Mouse (Mus musculus): ENCODE data around the gene Dgki.

Dgki gene

DNA sequence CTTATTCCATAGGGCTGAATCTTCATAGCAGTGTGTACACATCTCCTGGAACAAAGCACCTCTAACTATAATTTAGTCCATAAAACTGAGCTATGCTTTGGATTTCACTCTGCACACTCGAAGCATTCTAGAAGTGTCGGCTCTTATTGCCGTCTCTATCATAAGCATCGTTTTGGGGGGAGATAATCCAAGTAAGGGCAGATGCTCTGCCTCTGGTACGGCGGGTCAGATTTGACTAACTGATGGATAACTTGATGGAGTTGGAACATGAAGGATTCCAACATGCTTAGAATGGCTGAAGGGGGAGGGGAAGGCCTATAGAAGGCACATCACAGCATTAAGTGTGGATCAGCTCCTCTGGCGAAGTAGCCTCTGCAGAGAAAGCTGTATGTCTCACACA lies 242.4 kb downstream of the Dgki start:
- no peak for DNase-seq

- DNase-seq, result no peak
Measured at GRCm38 (mm10) chr6:37055634-37056033, 244.3 kb downstream of the Dgki start.

GRCm38 (mm10) chr6:37055128-37055527 lies 244.9 kb downstream of the Dgki start:
- DNase-seq, result no peak

GRCm38 (mm10) chr6:37054435-37055020 lies 245.5 kb downstream of the Dgki start:
- DNase-seq, result no peak

DNA sequence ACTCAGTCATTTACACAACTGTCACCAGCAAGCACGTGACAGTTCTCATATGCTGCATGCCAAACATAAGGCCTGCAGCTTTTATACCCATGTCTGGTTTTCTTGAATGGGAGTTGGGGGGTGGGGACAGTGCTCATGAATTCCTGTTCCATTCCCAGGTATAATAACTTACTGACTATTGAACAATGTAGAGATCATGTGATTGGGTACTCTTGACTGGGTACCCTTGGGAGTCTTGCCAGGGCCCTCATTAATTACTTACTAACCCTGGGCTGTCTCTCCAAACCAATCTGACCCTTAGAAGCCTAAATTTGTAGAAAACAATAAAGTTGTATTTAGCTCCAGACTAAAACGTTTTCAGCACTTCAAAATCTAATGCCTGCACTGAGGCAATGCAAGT lies 246.6 kb downstream of the Dgki start:
- DNase-seq, result no peak

GRCm38 (mm10) chr6:37051652-37052051 lies 248.3 kb downstream of the Dgki start:
- DNase-seq, result no peak

- no peak for DNase-seq
Measured at GRCm38 (mm10) chr6:37051150-37051549, 248.8 kb downstream of the Dgki start.

DNA sequence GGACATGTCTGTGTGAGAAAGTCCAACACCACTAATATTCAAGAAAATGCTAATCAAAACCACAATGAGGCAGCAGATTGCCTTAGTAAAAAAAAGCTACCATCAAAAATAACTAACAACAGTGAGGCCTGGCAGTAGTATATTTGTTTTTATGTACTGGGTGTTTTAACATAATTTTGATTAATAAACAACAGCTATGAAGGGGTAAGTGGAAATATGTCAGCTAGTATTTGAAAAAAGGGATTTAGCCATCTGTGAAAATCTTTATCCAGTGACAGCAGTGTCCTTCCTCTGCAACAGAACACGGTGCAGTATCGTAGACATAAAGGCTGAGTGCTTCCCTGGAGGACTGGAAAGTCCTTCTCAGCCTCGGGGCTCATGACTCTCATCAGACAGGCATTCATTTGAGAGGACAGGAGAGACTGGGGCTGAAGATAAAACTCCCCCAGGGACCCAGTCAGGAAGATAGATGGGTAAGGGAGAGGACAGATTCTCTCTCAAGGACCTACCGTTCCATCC lies 252.3 kb downstream of the Dgki start:
- no peak for DNase-seq

- DNase-seq, result peak; percentile 58
Measured at GRCm38 (mm10) chr6:37046152-37046788, 253.7 kb downstream of the Dgki start.

DNA sequence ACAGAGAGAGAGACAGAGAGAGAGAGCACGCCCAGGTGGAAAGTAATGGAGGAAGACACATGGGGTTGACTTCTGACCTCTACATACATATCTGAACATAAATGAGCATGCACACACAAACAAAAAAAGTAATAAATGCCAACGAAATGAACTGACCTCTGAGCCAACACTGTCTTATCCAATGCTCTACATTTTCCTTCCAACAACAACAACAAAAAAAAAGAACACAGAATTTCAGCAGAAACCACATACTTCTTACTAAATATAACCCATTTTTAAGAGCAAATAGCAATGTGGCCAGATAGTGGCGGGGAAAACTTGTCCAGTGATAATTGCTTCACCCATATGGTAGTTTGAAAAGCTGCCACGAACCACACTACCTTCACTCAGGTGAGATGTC lies 255.2 kb downstream of the Dgki start:
- DNase-seq, result no peak

DNA sequence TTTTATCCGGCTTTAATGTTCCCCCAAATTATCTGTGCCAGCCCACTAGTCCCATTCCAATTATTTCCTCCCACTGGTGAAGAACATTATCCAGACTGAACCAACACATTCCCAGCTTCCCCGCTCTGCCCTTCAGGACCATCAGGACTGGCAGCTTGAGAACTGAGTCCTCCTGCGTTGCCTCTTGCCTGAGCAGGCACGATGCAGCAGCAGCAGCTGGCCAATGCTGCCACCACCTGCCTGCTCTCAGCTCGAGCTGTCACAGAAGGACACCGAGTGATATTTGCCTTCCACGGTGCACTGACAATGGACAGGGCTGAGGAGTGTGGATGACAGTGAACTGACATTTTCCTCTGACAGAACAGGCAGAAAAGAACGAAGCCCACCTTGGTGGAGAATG lies 261.5 kb downstream of the Dgki start:
- DNase-seq, result peak; percentile 72

GRCm38 (mm10) chr6:37037115-37037908 lies 262.7 kb downstream of the Dgki start:
- DNase-seq, result no peak

DNA sequence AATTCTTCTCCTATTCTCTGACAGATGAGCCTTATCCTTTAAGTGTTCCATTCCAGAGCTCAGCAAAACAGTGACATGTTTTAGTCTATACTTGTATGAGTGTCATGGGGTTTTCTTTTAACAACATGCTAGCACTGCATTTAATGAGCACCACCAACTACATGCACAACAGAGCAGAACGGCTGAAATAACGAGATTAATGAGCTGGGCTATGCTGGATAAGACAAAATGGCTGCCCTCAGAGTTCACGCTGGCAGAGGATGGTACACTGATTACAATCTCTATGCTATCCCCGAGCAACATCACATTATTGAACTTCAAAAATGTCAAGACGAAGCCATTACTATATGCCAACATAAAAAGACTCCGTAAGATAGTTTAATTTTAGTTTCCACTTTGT lies 264.3 kb downstream of the Dgki start:
- no peak for DNase-seq

- no peak for DNase-seq
Measured at GRCm38 (mm10) chr6:37030986-37031385, 269.0 kb downstream of the Dgki start.

DNA sequence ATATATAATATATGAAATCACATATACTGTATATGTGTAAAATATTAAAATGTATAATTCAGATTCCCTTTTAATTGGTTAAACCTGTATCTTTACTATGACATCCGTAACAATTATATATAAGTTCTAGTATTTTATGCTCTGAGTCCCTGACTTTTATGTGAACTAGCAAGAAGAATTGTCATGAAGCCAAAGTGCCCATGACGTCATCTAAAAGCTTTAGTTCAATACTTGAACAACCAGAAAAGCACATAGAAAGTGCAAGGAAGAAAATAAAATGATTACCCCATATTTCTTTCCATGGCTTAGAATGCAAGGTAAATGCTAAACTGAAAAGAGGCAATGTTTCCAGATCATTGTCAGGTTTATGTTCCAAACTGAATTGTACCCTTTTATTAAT lies 269.6 kb downstream of the Dgki start:
- no peak for DNase-seq

DNA sequence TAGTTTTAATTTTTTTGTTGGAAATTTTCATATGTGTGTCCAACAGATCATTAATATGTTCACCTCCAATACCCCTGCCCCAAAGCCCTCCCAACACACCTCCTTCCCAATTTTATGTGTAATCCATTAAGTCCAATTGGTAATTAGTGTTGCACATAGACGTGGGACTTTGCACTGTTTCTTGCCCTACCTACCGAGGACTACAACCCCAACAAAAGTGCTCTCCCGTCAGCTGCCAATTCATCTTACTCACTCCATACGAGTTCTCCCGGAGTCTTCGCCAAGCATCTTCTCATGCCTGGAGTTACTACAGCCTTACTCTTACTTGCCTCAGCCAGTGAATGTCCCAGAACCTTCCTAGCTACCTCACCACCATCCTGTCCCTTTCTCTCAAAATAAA lies 271.1 kb downstream of the Dgki start:
- DNase-seq, result no peak

GRCm38 (mm10) chr6:37028300-37028699 lies 271.7 kb downstream of the Dgki start:
- no peak for DNase-seq

DNA sequence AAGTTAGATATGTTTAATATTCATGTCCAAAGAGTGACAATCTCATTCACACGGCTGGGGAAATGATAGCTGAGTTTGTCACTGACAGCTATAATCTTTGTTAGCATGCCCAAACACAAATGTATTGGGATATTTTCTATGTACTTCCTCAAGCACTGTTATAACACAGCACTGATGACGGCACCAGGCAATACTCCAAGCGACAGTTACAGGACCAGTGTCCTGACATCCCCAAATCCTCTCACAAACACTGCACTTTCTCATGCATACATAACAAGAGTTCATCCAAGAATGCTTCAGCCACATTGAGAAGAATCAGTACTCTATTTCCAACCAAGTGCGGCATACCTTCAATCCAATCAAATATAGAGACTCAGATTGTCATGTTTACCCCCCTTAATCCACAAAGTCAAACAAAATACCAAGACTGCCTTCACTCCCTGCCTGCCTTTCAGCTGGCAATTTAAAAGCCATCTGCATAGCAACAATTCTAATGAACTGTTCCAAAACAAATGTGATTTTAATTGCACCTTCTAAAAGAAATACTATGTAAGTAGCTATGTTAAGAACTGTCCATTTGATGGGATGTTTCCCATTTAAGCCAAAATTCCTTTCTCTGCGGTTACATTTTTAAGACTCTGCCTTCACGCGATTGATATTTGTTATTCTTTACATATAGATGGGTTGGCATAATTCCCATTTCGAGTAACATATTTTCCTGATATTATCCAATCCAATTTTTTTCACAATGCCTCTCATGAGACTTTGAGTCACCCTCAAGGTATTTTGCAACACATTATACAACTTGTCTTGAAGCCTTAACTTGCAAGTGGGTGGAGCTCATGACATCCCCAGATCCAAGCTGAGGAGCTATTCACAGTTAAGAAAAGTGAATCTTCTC lies 273.4 kb downstream of the Dgki start:
- peak; percentile 19 for DNase-seq

GRCm38 (mm10) chr6:37016046-37016445 lies 283.9 kb downstream of the Dgki start:
- no peak for DNase-seq

DNA sequence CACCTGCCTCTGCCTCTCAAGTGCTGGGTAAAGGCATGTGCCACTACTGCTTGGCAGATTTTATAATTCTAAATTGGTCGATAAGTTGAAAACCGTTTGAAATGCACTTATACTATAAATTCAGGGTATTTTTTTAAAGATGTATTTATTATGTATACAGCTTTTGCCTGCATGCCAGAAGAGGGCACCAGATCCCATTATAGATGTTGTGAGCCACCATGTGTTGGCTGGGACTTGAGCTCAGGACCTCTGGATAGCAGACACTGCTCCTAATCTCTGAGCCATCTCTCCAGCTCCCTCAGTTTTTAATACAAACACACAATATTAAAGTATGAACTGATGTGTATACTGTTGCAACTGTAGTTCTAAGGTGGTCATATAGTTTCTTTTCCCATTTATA lies 288.4 kb downstream of the Dgki start:
- DNase-seq, result no peak

DNA sequence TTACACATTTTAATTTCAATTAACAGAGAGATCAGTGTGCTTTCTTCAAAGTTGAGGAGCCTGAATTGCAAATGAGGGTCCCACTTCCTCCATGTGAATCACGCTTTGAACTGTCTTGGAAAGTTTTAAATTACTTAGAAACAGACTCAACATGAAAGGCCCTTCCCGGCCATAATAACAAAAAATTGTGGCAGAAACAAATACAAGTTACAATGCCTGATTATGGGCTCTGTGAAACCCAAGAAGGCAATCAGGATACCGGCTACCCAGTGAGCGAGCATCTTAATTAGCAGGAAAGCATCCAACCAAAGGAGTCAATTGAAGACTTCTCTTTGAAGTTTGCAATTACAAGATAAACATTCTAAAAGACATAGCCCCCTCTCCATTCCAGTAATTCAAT lies 292.4 kb downstream of the Dgki start:
- DNase-seq, result no peak

- no peak for DNase-seq
Measured at GRCm38 (mm10) chr6:37004914-37005313, 295.1 kb downstream of the Dgki start.

- no peak for DNase-seq
Measured at GRCm38 (mm10) chr6:37003235-37003634, 296.7 kb downstream of the Dgki start.
